Mouse (Mus musculus) forebrain, embryonic 15.5 days (tissue): ENCODE measurements around the gene Phactr1. TPM values are rescaled to one million over a fixed set of nuclear protein-coding genes. Genes with fewer than 3 reads are reported as not detected.

Experiments used
- ATAC-seq: fragments of 200-750 bp; cut with Nextera tagmentation; replicated peaks from 2 replicates; pipeline ENCODE4 v1.8.0; 2017; ENCODE audit warnings: mild to moderate bottlenecking, moderate TSS enrichment, moderate library complexity
- H3K27ac ChIP-seq: fragments of 300-500 bp; sonication (generic); replicated peaks from 2 replicates; pipeline ENCODE4 v1.5.1; 2015; ENCODE audit warnings: mild to moderate bottlenecking, inconsistent platforms
- H3K27me3 ChIP-seq: fragments of 300-500 bp; sonication (generic); 2 replicates; pipeline ENCODE4 v1.6.1; 2015; ENCODE audit warnings: inconsistent platforms
- H3K36me3 ChIP-seq: fragments of 300-500 bp; sonication (generic); 2 replicates; pipeline ENCODE4 v1.6.1; 2015; ENCODE audit warnings: mild to moderate bottlenecking, inconsistent platforms
- H3K4me1 ChIP-seq: fragments of 300-500 bp; sonication (generic); 2 replicates; pipeline ENCODE4 v1.6.1; 2015; ENCODE audit warnings: inconsistent platforms
- H3K4me2 ChIP-seq: fragments of 300-500 bp; sonication (generic); replicated peaks from 2 replicates; pipeline ENCODE4 v1.6.1; 2015; ENCODE audit warnings: mild to moderate bottlenecking, inconsistent platforms
- H3K4me3 ChIP-seq: fragments of 300-500 bp; sonication (generic); 2 replicates; pipeline ENCODE4 v1.5.1; 2015; ENCODE audit warnings: mild to moderate bottlenecking, inconsistent platforms
- H3K9ac ChIP-seq: fragments of 300-500 bp; sonication (generic); replicated peaks from 2 replicates; pipeline ENCODE4 v1.6.1; 2015; ENCODE audit warnings: mild to moderate bottlenecking, inconsistent platforms
- H3K9me3 ChIP-seq: fragments of 300-500 bp; sonication (generic); 2 replicates; pipeline ENCODE4 v1.6.1; 2016; ENCODE audit warnings: inconsistent platforms
- WGBS: fragments of 180-500 bp; shearing (Covaris S2); methylation state at CpG from one replicate; pipeline ENCODE4 v1.1.7; 2015; ENCODE audit warnings: mixed read lengths; 5-methylcytosine and 5-hydroxymethylcytosine counted together
- polyA plus RNA-seq: library from polyadenylated mRNA; unstranded; fragments of >200 nt; fragmentation: Nextera tagmentation; extraction: Ambion mirVana; gene quantifications from 2 replicates; pipeline ENCODE4 v1.2.1, GENCODE M21; 2015

Gene Phactr1
- polyA plus RNA-seq, 1 experiment from 2014 or later = 83.8 TPM

GRCm38 (mm10) chr13:43122306-43123070 lies 442.1 kb downstream of the Phactr1 start:
- Histone ChIP-seq H3K9ac (no peak overlapping the region), H3K4me1 (no peaks in the 10 kb centered on the region), H3K27me3 (no peaks in the 10 kb centered on the region), H3K36me3 (no peaks in the 10 kb centered on the region), H3K9me3 (no peaks in the 10 kb centered on the region), H3K27ac (no peak overlapping the region), H3K4me2 (no peak overlapping the region), H3K4me3 (no peak overlapping the region)
- 72% methylated on average over 16 of the region's 16 CpGs for WGBS
- no peak for ATAC-seq

GRCm38 (mm10) chr13:43123895-43124682 lies 443.7 kb downstream of the Phactr1 start:
- no peak for ATAC-seq
- Histone ChIP-seq H3K9me3 (no peaks in the 10 kb centered on the region), H3K36me3 (no peaks in the 10 kb centered on the region), H3K27me3 (no peaks in the 10 kb centered on the region), H3K27ac (no peak overlapping the region), H3K4me3 (no peak overlapping the region), H3K4me2 (no peak overlapping the region), H3K4me1 (no peaks in the 10 kb centered on the region), H3K9ac (no peak overlapping the region)
- WGBS = 60% methylated on average over 17 of the region's 17 CpGs

- Histone ChIP-seq H3K4me2 (no peak overlapping the region), H3K27me3 (no peaks in the 10 kb centered on the region), H3K4me3 (no peak overlapping the region), H3K9me3 (no peaks in the 10 kb centered on the region), H3K4me1 (peaks cover 4% of the 10 kb centered on the region; the same call in 1 of the 2 replicates), H3K36me3 (no peaks in the 10 kb centered on the region), H3K9ac (no peak overlapping the region), H3K27ac (no peak overlapping the region)
- ATAC-seq = no peak
- WGBS = 25% methylated on average over 4 of the region's 4 CpGs
These were observed 444.3 kb downstream of the Phactr1 start for GRCm38 (mm10) chr13:43124683-43125074.

GRCm38 (mm10) chr13:43130161-43130560 lies 449.7 kb downstream of the Phactr1 start:
- H3K27me3 ChIP-seq = no peaks in the 10 kb centered on the region
- H3K4me3 ChIP-seq = no peak overlapping the region
- H3K4me2 ChIP-seq = no peak overlapping the region
- no peak overlapping the region for H3K9ac ChIP-seq
- no peaks in the 10 kb centered on the region for H3K9me3 ChIP-seq
- H3K4me1 ChIP-seq = peaks cover 7% of the 10 kb centered on the region; the same call in 1 of the 2 replicates
- no peak overlapping the region for H3K27ac ChIP-seq
- WGBS = 74% methylated on average over 6 of the region's 6 CpGs
- ATAC-seq = no peak
- 0 out of 2 replicates have a peak, but pooled peaks cover 2% of the 10 kb centered on the region for H3K36me3 ChIP-seq

- H3K9ac ChIP-seq = no peak overlapping the region
- no peak for ATAC-seq
- H3K27me3 ChIP-seq = no peaks in the 10 kb centered on the region
- peaks cover 11% of the 10 kb centered on the region for H3K36me3 ChIP-seq
- H3K9me3 ChIP-seq = no peaks in the 10 kb centered on the region
- H3K4me3 ChIP-seq = no peak overlapping the region
- WGBS = 82% methylated on average over 10 of the region's 10 CpGs
- peaks cover 7% of the 10 kb centered on the region; the same call in 1 of the 2 replicates for H3K4me1 ChIP-seq
- no peak overlapping the region for H3K27ac ChIP-seq
- no peak overlapping the region for H3K4me2 ChIP-seq
These were observed 451.3 kb downstream of the Phactr1 start for GRCm38 (mm10) chr13:43131741-43132191.

- WGBS = 67% methylated on average over 9 of the region's 9 CpGs
- Histone ChIP-seq H3K27me3 (no peaks in the 10 kb centered on the region), H3K9ac (no peak overlapping the region), H3K36me3 (peaks cover 11% of the 10 kb centered on the region), H3K9me3 (no peaks in the 10 kb centered on the region), H3K4me2 (no peak overlapping the region), H3K27ac (no peak overlapping the region), H3K4me3 (no peak overlapping the region), H3K4me1 (peaks cover 7% of the 10 kb centered on the region; the same call in 1 of the 2 replicates)
- no peak for ATAC-seq
These were observed 452.4 kb downstream of the Phactr1 start for GRCm38 (mm10) chr13:43132859-43133258.

GRCm38 (mm10) chr13:43133400-43133799 lies 453.0 kb downstream of the Phactr1 start:
- no peak overlapping the region for H3K4me2 ChIP-seq
- peaks cover 11% of the 10 kb centered on the region for H3K36me3 ChIP-seq
- H3K9me3 ChIP-seq = no peaks in the 10 kb centered on the region
- H3K4me3 ChIP-seq = no peak overlapping the region
- WGBS = 72% methylated on average over 7 of the region's 7 CpGs
- ATAC-seq = no peak
- no peak overlapping the region for H3K27ac ChIP-seq
- no peaks in the 10 kb centered on the region for H3K27me3 ChIP-seq
- no peak overlapping the region for H3K9ac ChIP-seq
- peaks cover 7% of the 10 kb centered on the region; the same call in 1 of the 2 replicates for H3K4me1 ChIP-seq

GRCm38 (mm10) chr13:43134468-43134867 lies 454.0 kb downstream of the Phactr1 start:
- Histone ChIP-seq H3K9ac (no peak overlapping the region), H3K4me3 (no peak overlapping the region), H3K27ac (no peak overlapping the region), H3K27me3 (no peaks in the 10 kb centered on the region), H3K4me2 (no peak overlapping the region), H3K36me3 (peaks cover 11% of the 10 kb centered on the region), H3K4me1 (peaks cover 3% of the 10 kb centered on the region; the same call in 1 of the 2 replicates), H3K9me3 (no peaks in the 10 kb centered on the region)
- ATAC-seq = no peak
- WGBS = 50% methylated on average over 4 of the region's 4 CpGs

- H3K36me3 ChIP-seq = no peaks in the 10 kb centered on the region
- H3K4me1 ChIP-seq = no peaks in the 10 kb centered on the region
- H3K27me3 ChIP-seq = no peaks in the 10 kb centered on the region
- H3K27ac ChIP-seq = no peak overlapping the region
- no peak overlapping the region for H3K4me2 ChIP-seq
- H3K4me3 ChIP-seq = no peak overlapping the region
- WGBS = 80% methylated on average over 7 of the region's 7 CpGs
- H3K9me3 ChIP-seq = no peaks in the 10 kb centered on the region
- H3K9ac ChIP-seq = no peak overlapping the region
- no peak for ATAC-seq
These were observed 464.4 kb downstream of the Phactr1 start for GRCm38 (mm10) chr13:43144720-43145418.

- ATAC-seq = no peak
- H3K36me3 ChIP-seq = 0 out of 2 replicates have a peak, but pooled peaks cover 3% of the 10 kb centered on the region
- no peak overlapping the region for H3K9ac ChIP-seq
- 82% methylated on average over 8 of the region's 8 CpGs for WGBS
- H3K27ac ChIP-seq = no peak overlapping the region
- no peak overlapping the region for H3K4me3 ChIP-seq
- no peaks in the 10 kb centered on the region for H3K27me3 ChIP-seq
- H3K4me2 ChIP-seq = no peak overlapping the region
- no peaks in the 10 kb centered on the region for H3K9me3 ChIP-seq
- no peaks in the 10 kb centered on the region for H3K4me1 ChIP-seq
These were observed 466.3 kb downstream of the Phactr1 start for GRCm38 (mm10) chr13:43146515-43147258.

- H3K9me3 ChIP-seq = no peaks in the 10 kb centered on the region
- H3K9ac ChIP-seq = no peak overlapping the region
- no peak overlapping the region for H3K27ac ChIP-seq
- no peak overlapping the region for H3K4me2 ChIP-seq
- 87% methylated on average over 4 of the region's 4 CpGs for WGBS
- no peaks in the 10 kb centered on the region for H3K4me1 ChIP-seq
- no peaks in the 10 kb centered on the region for H3K27me3 ChIP-seq
- peaks cover 12% of the 10 kb centered on the region for H3K36me3 ChIP-seq
- ATAC-seq = 0 out of 2 replicates have a peak, but pooled peaks have one; percentile 13
- no peak overlapping the region for H3K4me3 ChIP-seq
These were observed 468.3 kb downstream of the Phactr1 start for GRCm38 (mm10) chr13:43148692-43149091.
